Mouse (Mus musculus) left cerebral cortex, adult 8-10 months (tissue): ENCODE results near the gene Slfn5. TPM values are rescaled to one million over a fixed set of nuclear protein-coding genes. Genes with fewer than 3 reads are reported as not detected.

Source experiments
- microRNA-seq, 2 experiments: library from miRNA; unstranded; fragments of <30 nt; microRNA quantifications; one replicate each; pipeline ENCODE4 v1.2.0; 2022
- total RNA-seq, 4 experiments: library from RNA; stranded (reverse); gene quantifications; 2 replicates each; pipeline ENCODE4 v1.2.4; 2022

The Slfn5 gene
- total RNA-seq, 4 experiments from 2014 or later = 3.0 to 5.3 (median 3.4) TPM

Small RNA genes lying within 50 kb of the gene (microRNA-seq; reads per million reads assigned to microRNA genes)
- gene Mir7679 = 0 reads per million in 2 experiments

Other genes with a start within 250 kb of the Slfn5 start
- gene Cct6b, start 187.0 kb upstream of the Slfn5 start, total RNA-seq = under 1 TPM; 0.37 to 0.74 (median 0.52) TPM
- gene Zfp830, start 187.0 kb upstream of the Slfn5 start, total RNA-seq = 10 to 100 TPM; 14.5 to 15.7 (median 14.8) TPM
- gene Lig3, start 170.2 kb upstream of the Slfn5 start, total RNA-seq = 10 to 100 TPM; 18.0 to 21.9 (median 20.9) TPM
- gene Rffl, start 80.1 kb upstream of the Slfn5 start, total RNA-seq = 10 to 100 TPM; 13.8 to 14.4 (median 14.3) TPM
- gene Rad51d, start 60.7 kb upstream of the Slfn5 start, total RNA-seq = 10 to 100 TPM; 17.8 to 20.8 (median 20.4) TPM
- gene Fndc8, start 59.2 kb upstream of the Slfn5 start, total RNA-seq = not detected
- 10 to 100 TPM; 28.0 to 40.9 (median 34.6) TPM for gene Nle1, start 42.9 kb upstream of the Slfn5 start, total RNA-seq
- 1 to 10 TPM in 3 of 4 experiments, under 1 TPM in 1; 0.75 to 3.4 (median 1.8) TPM for gene Unc45b, start 40.8 kb upstream of the Slfn5 start, total RNA-seq
- gene Slfn9, start 40.5 kb downstream of the Slfn5 start, total RNA-seq = under 1 TPM; 0.37 to 0.91 (median 0.62) TPM
- 1 to 10 TPM in 2 of 4 experiments, under 1 TPM in 2; 0.74 to 2.0 (median 1.1) TPM for gene Slfn8, start 69.5 kb downstream of the Slfn5 start, total RNA-seq
- 1 to 10 TPM; 1.1 to 1.7 (median 1.3) TPM for gene Slfn2, start 113.8 kb downstream of the Slfn5 start, total RNA-seq
- gene Slfn1, start 165.5 kb downstream of the Slfn5 start, total RNA-seq = not detected
- gene Slfn4, start 223.8 kb downstream of the Slfn5 start, total RNA-seq = not detected
- gene Slfn3, start 240.0 kb downstream of the Slfn5 start, total RNA-seq = under 1 TPM; 0.35 to 0.59 (median 0.38) TPM